Mouse (Mus musculus) urinary bladder, adult 2 months (tissue): ENCODE measurements around the gene Hipk4. TPM values are rescaled to one million over a fixed set of nuclear protein-coding genes. Genes with fewer than 3 reads are reported as not detected.

Experiments
- DNase-seq: peaks from one replicate; pipeline ENCODE4 v3.0.0; 2022; ENCODE audit warnings: low spot score
- polyA plus RNA-seq: library from polyadenylated mRNA; depleted of rRNA; stranded (reverse); fragments of >200 nt; gene quantifications from 2 replicates; pipeline ENCODE4 v1.2.3, GENCODE M21; 2012; rRNA removed

Gene Hipk4
- 1.4 and 1.7 TPM in 2 replicates for polyA plus RNA-seq

- DNase-seq: no peak
Observed at GRCm38 (mm10) chr7:27522967-27523366, at the start of gene Hipk4. TSS of gene Hipk4 (plus strand) at chr7:27523267.

GRCm38 (mm10) chr7:27473835-27474489 lies 49.1 kb upstream of the Hipk4 start:
- DNase-seq: no peak

GRCm38 (mm10) chr7:27474490-27474954 lies 48.5 kb upstream of the Hipk4 start:
- DNase-seq: peak; percentile 91

- DNase-seq: no peak
Observed at GRCm38 (mm10) chr7:27475596-27475995, 47.5 kb upstream of the Hipk4 start.

GRCm38 (mm10) chr7:27476098-27476635 lies 46.9 kb upstream of the Hipk4 start:
- DNase-seq: no peak

GRCm38 (mm10) chr7:27478561-27478960 lies 44.5 kb upstream of the Hipk4 start:
- no peak for DNase-seq

GRCm38 (mm10) chr7:27479750-27480149 lies 43.3 kb upstream of the Hipk4 start:
- no peak for DNase-seq

- DNase-seq: no peak
Observed at GRCm38 (mm10) chr7:27480506-27480905, 42.6 kb upstream of the Hipk4 start.

GRCm38 (mm10) chr7:27480927-27481626 lies 42.0 kb upstream of the Hipk4 start:
- no peak for DNase-seq

GRCm38 (mm10) chr7:27481627-27481969 lies 41.5 kb upstream of the Hipk4 start:
- peak; percentile 80 for DNase-seq

GRCm38 (mm10) chr7:27483860-27484259 lies 39.2 kb upstream of the Hipk4 start:
- DNase-seq: no peak

- no peak for DNase-seq
Observed at GRCm38 (mm10) chr7:27486102-27486769, 36.8 kb upstream of the Hipk4 start.

- DNase-seq: peak; percentile 99
Observed at GRCm38 (mm10) chr7:27486770-27487697, 36.0 kb upstream of the Hipk4 start, which contains the start of gene Sertad1. TSS of gene Sertad1 (plus strand) at chr7:27486910.

GRCm38 (mm10) chr7:27487740-27488268 lies 35.3 kb upstream of the Hipk4 start:
- DNase-seq: no peak

- no peak for DNase-seq
Observed at GRCm38 (mm10) chr7:27489270-27489869, 33.7 kb upstream of the Hipk4 start.

- DNase-seq: no peak
Observed at GRCm38 (mm10) chr7:27490227-27490542, 32.9 kb upstream of the Hipk4 start.

- DNase-seq: peak; percentile 93
Observed at GRCm38 (mm10) chr7:27490543-27491329, 32.3 kb upstream of the Hipk4 start.

- no peak for DNase-seq
Observed at GRCm38 (mm10) chr7:27491856-27492255, 31.2 kb upstream of the Hipk4 start.

- DNase-seq: no peak
Observed at GRCm38 (mm10) chr7:27493022-27493421, 30.0 kb upstream of the Hipk4 start.

- DNase-seq: no peak
Observed at GRCm38 (mm10) chr7:27493450-27493849, 29.6 kb upstream of the Hipk4 start.
